Mouse (Mus musculus): ENCODE results near the gene Aqp11.

DNA sequence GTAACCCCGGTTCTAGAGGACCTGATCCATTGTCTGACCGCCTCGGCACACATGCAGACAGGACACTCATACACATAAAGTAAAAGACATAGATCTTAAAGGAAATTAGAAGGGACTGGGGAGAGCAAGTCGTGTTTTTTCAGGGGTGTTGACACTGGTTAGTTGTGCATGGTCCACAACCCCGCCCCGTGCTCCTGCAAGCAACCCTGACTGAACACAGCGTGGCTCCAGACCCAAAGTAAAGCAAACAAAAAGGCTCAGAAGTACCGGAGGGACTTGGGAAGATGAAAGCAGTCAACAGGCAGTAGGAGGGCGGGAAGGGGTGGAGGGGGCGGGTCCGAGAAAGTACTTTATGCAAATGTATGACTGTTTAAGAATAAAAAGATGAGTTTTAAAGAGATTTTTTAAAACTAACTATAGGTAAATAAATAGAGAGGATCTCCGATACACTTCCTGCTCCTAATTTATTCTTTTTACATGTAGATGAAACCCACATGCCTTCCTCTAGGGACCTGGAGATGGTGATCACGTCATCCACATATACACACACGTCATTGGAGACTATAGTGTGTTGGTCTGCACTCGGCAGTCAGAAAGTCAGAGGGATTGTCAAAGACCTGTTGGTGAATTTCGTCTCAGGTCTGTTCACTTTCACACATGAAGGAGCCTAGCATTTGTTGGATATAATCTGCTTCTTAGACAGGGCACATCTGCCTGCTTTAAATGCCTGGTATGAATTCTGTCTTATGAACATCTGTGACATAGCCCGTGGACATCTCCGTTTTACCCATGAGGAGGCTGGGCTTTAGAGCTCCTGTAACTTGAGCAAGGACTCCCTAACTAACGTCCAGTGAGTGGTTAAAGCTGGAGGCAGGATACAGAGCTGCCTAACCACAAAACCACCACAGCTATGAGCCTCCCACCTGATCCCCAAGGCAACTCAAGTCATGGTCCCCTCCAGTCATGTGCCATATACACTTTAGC is 11.4 kb upstream of the Aqp11 start:
- TF ChIP-seq CTCF (IDR thresholded peaks at IDR 0.05; ENCODE audit: low read depth) (peak; percentile 1; the same call in 1 of the 2 replicates), EP300 (IDR thresholded peaks at IDR 0.05; ENCODE audit: low read depth) (no peak)

All from liver, postnatal 0 days (tissue).